Mouse (Mus musculus) erythroblast, embryonic 14.5 days (primary cell): ENCODE results near the gene Preb. TPM values are rescaled to one million over a fixed set of nuclear protein-coding genes. Genes with fewer than 3 reads are reported as not detected.
A peak's percentile ranks its signal among the peaks of the same experiment; 100 is the strongest.

Source experiments
- H3K27me3 ChIP-seq: 2 replicates; pipeline ENCODE4 v1.6.1; 2012; ENCODE audit warnings: inconsistent platforms; ENCODE audit not compliant: control insufficient read depth
- H3K36me3 ChIP-seq: 2 replicates; pipeline ENCODE4 v1.6.1; 2012; ENCODE audit warnings: mild to moderate bottlenecking, inconsistent platforms; ENCODE audit not compliant: control insufficient read depth
- H3K4me1 ChIP-seq: 2 replicates; pipeline ENCODE4 v1.6.1; 2012; ENCODE audit warnings: inconsistent platforms; ENCODE audit not compliant: control insufficient read depth
- H3K4me3 ChIP-seq: replicated peaks from 2 replicates; pipeline ENCODE3; 2012; ENCODE audit warnings: moderate library complexity, mild to moderate bottlenecking, inconsistent platforms
- H3K9me3 ChIP-seq: 2 replicates; pipeline ENCODE4 v1.6.1; 2012; ENCODE audit warnings: low read length, inconsistent platforms, mixed read lengths; ENCODE audit not compliant: control insufficient read depth
- GATA1 ChIP-seq: IDR thresholded peaks from 2 replicates; pipeline ENCODE4 v1.6.1; 2012; ENCODE audit warnings: low read length, inconsistent platforms, mixed read lengths
- TAL1 ChIP-seq: IDR thresholded peaks from 3 replicates; pipeline ENCODE4 v1.6.1; 2012; ENCODE audit warnings: low read length, inconsistent platforms, mixed read lengths
- polyA plus RNA-seq: library from polyadenylated mRNA; stranded (reverse); fragments of >175 nt; gene quantifications from 2 replicates; pipeline ENCODE4 v1.2.3, GENCODE M21; 2012

Preb gene
- polyA plus RNA-seq, 1 experiment, result 5.1 TPM

DNA sequence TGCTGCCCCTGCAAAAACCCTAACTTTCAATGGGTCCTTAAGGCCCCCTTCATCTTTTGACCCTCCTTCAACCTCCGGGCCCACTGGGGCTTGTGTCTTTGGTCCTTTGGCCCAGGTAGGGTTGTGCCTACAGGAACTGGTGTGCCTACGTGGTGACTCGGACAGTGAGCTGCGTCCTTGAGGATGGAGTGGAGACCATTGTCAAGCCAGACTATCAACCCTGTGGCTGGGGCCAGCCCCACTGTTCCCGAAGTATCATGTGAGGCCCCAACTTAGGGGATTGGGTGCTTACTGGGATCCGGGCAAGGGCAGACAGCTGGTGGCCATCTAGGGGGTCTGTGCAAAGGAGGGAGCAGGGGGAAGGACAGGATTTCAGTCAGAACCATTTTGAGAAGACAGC is 45.3 kb downstream of the Preb start:
- Histone ChIP-seq H3K4me1 (peaks cover 58% of the 10 kb centered on the region), H3K27me3 (no peaks in the 10 kb centered on the region), H3K4me3 (peak overlapping the region; percentile 45), H3K36me3 (peaks cover 22% of the 10 kb centered on the region), H3K9me3 (no peaks in the 10 kb centered on the region)
- no peak for TF ChIP-seq TAL1

DNA sequence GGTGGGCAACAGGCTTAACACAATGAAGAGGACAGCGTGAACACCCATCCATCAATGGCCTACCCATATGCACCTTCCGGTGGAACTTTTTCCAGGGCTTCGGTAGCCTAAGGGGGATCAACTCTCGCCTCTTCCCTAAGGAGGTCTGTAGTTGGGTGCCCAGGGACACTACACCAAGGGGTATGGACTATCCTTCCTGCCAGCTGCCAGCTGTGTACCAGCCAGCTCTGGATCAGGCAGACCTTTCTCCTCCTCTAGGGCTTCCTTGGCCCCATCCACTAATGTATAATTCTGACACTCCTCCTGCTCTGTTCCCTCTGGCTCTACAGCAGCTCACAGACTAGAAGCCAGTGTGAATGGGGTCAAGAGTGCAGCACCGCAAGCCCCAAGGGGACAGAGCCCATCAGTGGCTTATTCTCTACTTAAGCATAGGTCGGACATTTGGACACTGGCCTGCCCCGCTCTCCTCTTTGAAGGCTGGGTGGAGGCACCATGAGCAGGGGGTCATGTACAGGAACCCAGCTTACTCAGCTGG is 46.0 kb downstream of the Preb start:
- Histone ChIP-seq H3K4me3 (peak overlapping the region; percentile 45), H3K27me3 (no peaks in the 10 kb centered on the region), H3K36me3 (peaks cover 19% of the 10 kb centered on the region), H3K4me1 (peaks cover 59% of the 10 kb centered on the region), H3K9me3 (no peaks in the 10 kb centered on the region)
- TF ChIP-seq GATA1 (no peak), TAL1 (no peak)

DNA sequence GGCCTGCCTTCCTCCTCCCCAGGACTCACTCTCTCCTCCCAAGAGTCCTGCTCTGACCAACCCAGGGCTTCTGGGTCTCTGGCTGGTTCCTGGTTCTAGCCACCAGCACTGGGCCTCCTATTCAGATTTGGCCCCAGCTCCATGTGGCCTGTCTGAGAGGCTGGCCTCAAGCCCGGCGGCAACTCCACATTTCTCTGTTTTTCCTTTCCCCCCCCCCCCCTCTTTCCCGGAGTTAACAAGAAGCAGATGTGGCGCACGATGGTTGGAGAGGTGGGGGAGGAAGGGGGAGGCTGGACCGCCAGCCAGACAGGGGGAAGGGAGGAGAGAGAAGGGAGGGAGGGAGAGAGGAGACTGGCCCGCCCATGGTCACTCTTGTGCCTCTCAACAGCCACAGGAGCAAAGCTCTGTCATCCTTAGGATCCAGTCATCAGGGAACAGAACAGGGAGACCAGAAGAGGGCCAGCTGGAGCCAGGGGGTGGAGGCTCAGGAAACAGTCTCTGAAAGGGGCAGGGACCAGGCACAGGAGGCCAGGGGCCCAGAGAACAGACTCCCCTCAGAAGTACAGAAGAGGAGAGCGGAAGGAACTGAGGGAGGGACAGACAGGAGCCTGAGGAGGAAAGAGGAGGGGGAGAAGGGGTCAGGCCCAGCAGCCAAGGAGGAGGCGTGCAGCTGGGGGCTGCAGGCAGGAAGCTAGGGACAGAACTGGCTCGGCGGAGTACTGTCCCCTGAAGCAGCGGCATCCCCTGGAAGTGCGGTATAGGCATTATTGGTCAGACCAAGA is 46.9 kb downstream of the Preb start, which contains the start of gene Emilin1:
TSS of gene Emilin1 (plus strand) at position 343 of the 782 bp plus-strand sequence.
- H3K4me1 ChIP-seq, result peaks cover 64% of the 10 kb centered on the region
- TF ChIP-seq GATA1 (no peak), TAL1 (no peak)
- H3K9me3 ChIP-seq, result no peaks in the 10 kb centered on the region
- H3K4me3 ChIP-seq, result peak within 1 kb of the TSS; percentile 45
- no peaks in the 10 kb centered on the region for H3K27me3 ChIP-seq
- peaks cover 10% of the 10 kb centered on the region for H3K36me3 ChIP-seq

DNA sequence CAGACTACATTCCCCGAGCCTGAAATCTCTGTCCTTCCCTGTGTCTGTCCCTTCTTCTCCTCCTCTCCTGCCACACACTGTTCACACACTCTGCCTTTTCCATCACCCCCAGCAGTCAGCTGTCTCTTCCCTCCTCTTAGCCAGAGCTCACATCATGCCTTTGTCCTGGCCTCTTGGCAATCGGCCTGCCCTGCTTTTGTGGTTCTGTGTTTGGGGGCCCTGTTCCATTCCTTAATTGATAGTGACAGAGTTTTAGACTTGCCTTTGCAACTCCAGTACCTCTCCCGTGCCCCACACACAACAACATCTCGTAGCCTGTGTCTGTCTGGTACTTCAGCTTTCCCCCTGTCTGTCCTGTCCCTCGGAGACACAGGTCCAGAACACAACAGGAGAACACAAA is 48.0 kb downstream of the Preb start:
- no peak for TF ChIP-seq GATA1
- no peak for TF ChIP-seq TAL1
- Histone ChIP-seq H3K36me3 (peaks cover under 1% of the 10 kb centered on the region; the same call in 1 of the 2 replicates), H3K27me3 (no peaks in the 10 kb centered on the region), H3K9me3 (no peaks in the 10 kb centered on the region), H3K4me1 (peaks cover 67% of the 10 kb centered on the region), H3K4me3 (no peak overlapping the region)

DNA sequence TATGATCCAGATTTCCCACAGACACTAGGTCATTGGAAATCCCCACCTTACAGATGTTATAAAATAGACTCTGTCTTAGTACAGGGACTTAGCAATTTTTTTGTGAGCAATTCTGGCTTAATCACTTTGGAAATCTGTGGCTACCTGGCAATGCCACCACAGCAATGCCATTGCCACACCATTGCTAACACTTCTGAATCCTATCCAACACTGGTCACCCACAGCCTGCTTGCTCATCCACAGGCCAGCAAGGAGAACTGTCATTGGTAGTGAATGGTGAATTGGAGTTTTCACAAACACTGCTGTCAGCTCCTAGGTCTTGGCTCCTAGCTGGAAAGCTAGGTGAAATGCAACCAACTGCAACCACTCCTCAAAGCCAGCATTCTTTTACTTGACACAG is 49.7 kb downstream of the Preb start:
- no peak for TF ChIP-seq TAL1
- TF ChIP-seq GATA1, result no peak
- H3K27me3 ChIP-seq, result no peaks in the 10 kb centered on the region
- peaks cover 63% of the 10 kb centered on the region for H3K4me1 ChIP-seq
- H3K4me3 ChIP-seq, result no peak overlapping the region
- no peaks in the 10 kb centered on the region for H3K9me3 ChIP-seq
- peaks cover 8% of the 10 kb centered on the region for H3K36me3 ChIP-seq

DNA sequence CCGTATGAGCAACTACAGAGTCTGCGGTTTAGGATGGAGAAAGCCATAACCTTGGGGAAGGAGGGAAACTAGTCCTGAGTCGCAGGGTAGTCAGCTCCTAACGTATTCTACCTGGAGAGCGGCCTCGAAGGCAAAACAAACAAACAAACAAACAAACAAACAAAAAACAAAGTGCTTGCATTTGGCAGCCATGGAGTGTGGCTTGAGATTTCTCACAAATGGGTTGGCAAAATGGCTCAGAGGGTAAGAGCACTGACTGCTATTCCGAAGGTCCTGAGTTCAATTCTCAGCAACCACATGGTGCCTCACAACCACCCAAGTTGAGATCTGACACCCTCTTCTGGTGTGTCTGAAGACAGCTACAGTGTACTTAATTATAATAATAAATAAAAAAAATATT is 50.3 kb downstream of the Preb start:
- H3K9me3 ChIP-seq, result no peaks in the 10 kb centered on the region
- H3K36me3 ChIP-seq, result peaks cover 14% of the 10 kb centered on the region
- peaks cover 62% of the 10 kb centered on the region for H3K4me1 ChIP-seq
- TF ChIP-seq TAL1 (no peak), GATA1 (no peak)
- H3K4me3 ChIP-seq, result no peak overlapping the region
- no peaks in the 10 kb centered on the region for H3K27me3 ChIP-seq

DNA sequence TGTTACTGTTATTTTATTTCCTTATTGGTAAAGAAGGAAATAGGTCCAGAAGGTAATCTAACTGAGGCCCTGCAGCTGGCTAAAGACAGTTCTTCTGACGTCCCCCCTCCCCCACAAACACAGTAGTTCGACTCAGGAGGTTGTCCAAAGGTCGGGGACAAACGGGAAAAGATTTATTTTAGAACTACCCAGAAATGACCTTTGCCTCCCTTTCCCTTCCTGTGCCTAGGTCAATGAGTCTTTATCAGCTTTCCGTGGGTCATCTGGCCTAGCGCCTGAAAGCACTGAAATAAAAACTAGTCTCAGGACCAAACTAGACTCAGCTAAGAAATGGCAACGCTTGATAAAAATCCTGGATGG is 50.9 kb downstream of the Preb start:
- Histone ChIP-seq H3K27me3 (no peaks in the 10 kb centered on the region), H3K36me3 (peaks cover 20% of the 10 kb centered on the region), H3K4me3 (no peak overlapping the region), H3K4me1 (peaks cover 61% of the 10 kb centered on the region), H3K9me3 (no peaks in the 10 kb centered on the region)
- no peak for TF ChIP-seq GATA1
- TF ChIP-seq TAL1, result no peak

DNA sequence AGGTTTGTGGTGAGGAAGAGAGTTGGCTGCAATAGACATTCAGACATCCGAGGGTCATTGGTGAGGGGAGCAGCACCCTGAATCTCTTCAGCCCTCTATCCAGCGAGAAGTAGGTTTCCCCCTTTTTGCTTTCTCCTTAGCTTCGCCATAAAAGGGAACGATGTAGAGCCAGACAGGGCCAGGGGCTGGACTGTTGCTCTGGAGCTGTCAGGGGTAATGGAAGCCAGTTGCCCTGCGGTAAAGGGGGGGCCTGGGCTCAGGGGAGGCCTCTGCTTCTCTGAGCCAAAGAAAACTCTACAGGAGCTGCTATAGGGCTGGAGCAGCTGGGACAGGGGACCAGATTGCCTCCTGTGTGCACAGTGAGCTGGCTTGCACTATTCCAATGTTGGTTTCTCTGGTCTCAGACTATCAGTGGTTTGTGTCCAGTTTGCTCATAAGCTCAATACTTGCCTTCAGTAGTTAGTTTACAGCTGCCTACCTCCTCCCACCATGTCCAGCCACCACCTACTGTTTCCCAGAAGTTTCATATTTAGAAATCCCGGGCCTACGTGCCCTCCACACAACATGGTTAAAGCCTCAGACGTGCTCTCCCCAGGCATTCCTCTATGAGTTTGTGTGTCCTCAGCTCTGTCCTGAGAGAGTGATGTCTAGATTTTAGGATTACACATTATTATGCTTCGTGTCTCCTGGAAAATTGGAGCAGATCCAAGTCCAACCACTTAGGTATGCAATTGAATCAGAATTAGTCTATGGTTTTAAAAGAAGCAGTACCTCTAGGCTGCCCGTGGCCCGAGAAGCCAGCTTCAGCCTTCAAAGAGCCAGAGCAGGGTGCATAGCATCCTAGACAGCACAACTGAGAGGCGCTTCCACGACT is 51.5 kb downstream of the Preb start:
- Histone ChIP-seq H3K27me3 (no peaks in the 10 kb centered on the region), H3K4me3 (peak overlapping the region; percentile 95), H3K36me3 (peaks cover 26% of the 10 kb centered on the region), H3K4me1 (peaks cover 56% of the 10 kb centered on the region), H3K9me3 (no peaks in the 10 kb centered on the region)
- TF ChIP-seq GATA1, result no peak
- TF ChIP-seq TAL1, result no peak

DNA sequence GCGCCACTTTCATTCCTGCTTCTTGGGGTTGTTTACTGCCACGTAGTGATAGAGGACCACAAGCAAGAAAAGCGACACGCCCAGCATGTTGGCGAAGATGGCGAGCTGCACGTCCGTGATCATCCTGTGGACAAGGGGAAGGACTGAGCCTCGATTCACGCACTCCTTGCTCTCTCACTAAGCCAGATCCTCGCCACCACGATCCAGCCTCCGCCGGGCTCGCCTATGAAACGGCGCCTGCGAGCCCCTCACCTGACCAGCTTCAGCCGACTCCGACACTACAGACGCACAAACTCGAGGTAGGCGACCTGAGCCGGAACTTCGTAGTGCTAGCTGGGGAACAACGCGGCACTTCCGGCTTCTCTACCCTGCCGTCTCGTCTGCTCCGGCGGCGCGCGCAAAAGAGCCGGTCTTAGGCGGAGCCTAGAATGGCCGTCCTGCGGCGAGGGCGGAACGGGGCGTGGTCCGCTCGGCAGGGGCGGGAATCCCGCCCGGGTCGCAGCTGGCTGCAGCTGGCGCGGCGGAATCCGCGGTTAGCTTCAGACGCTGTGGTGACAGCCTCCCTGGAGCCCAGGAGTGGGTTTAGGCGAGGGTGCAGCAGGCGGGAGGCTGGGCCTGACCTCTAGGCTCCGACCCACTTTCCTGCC is 52.6 kb downstream of the Preb start, which contains the start of gene Ost4:
TSS of gene Ost4 (minus strand) at position 376 of the 647 bp plus-strand sequence.
- TF ChIP-seq GATA1 (no peak), TAL1 (no peak)
- Histone ChIP-seq H3K4me3 (peak within 1 kb of the TSS; percentile 95), H3K9me3 (no peaks in the 10 kb centered on the region), H3K4me1 (peaks cover 44% of the 10 kb centered on the region), H3K36me3 (peaks cover 38% of the 10 kb centered on the region), H3K27me3 (no peaks in the 10 kb centered on the region)
